Mouse (Mus musculus) intestine, embryonic 16.5 days (tissue): ENCODE measurements around the gene Dnajb2. TPM values are rescaled to one million over a fixed set of nuclear protein-coding genes. Genes with fewer than 3 reads are reported as not detected.
"Not testable (repeated sequence)": the region's sequence is repeated elsewhere in the genome, so short reads cannot be mapped to it uniquely, and the experiment has no call there.

Source experiments
- ATAC-seq: fragments of 200-750 bp; cut with Nextera tagmentation; 2 replicates; pipeline ENCODE4 v1.8.0; 2017; ENCODE audit warnings: moderate TSS enrichment, moderate library complexity
- H3K27ac ChIP-seq: fragments of 300-500 bp; sonication (generic); 2 replicates; pipeline ENCODE4 v1.5.1; 2014; ENCODE audit warnings: mild to moderate bottlenecking, low read length
- H3K27me3 ChIP-seq: fragments of 300-500 bp; sonication (generic); replicated peaks from 2 replicates; pipeline ENCODE4 v1.6.1; 2014; ENCODE audit warnings: low read length, control low read depth, mixed read lengths; ENCODE audit not compliant: control insufficient read depth, insufficient read depth
- H3K36me3 ChIP-seq: fragments of 300-500 bp; sonication (generic); 2 replicates; pipeline ENCODE4 v1.6.1; 2014; ENCODE audit warnings: low read length, control low read depth; ENCODE audit not compliant: control insufficient read depth, insufficient read depth
- H3K4me1 ChIP-seq: fragments of 300-500 bp; sonication (generic); 2 replicates; pipeline ENCODE4 v1.6.1; 2014; ENCODE audit warnings: low read length, control low read depth, mixed read lengths; ENCODE audit not compliant: control insufficient read depth, insufficient read depth
- H3K4me2 ChIP-seq: fragments of 300-500 bp; sonication (generic); 2 replicates; pipeline ENCODE4 v1.6.1; 2014; ENCODE audit warnings: low read depth, low read length, control low read depth
- H3K4me3 ChIP-seq: fragments of 300-500 bp; sonication (generic); 2 replicates; pipeline ENCODE4 v1.5.1; 2014; ENCODE audit warnings: mild to moderate bottlenecking, low read length
- H3K9ac ChIP-seq: fragments of 300-500 bp; sonication (generic); 2 replicates; pipeline ENCODE4 v1.6.1; 2014; ENCODE audit warnings: low read depth, low read length
- H3K9me3 ChIP-seq: fragments of 300-500 bp; sonication (generic); 2 replicates; pipeline ENCODE4 v1.6.1; 2016; ENCODE audit warnings: low read length, control low read depth; ENCODE audit not compliant: control insufficient read depth
- WGBS: fragments of 180-500 bp; shearing (Covaris S2); extraction: QIAGEN DNeasy Blood & Tissue Kit; methylation state at CpG from one replicate; pipeline ENCODE4 v1.1.7; 2014; 5-methylcytosine and 5-hydroxymethylcytosine counted together
- polyA plus RNA-seq: library from polyadenylated mRNA; unstranded; fragments of >200 nt; fragmentation: Nextera tagmentation; extraction: Ambion mirVana; gene quantifications from 2 replicates; pipeline ENCODE4 v1.2.1, GENCODE M21; 2015

Dnajb2 gene
- polyA plus RNA-seq, 1 experiment from 2014 or later: 24.3 TPM

- ATAC-seq: no peak
- Histone ChIP-seq H3K36me3 (no peaks in the 10 kb centered on the region), H3K9me3 (no peaks in the 10 kb centered on the region), H3K27ac (no peak overlapping the region), H3K4me2 (no peak overlapping the region), H3K9ac (no peak overlapping the region), H3K4me1 (no peaks in the 10 kb centered on the region), H3K27me3 (no peaks in the 10 kb centered on the region), H3K4me3 (no peak overlapping the region)
- whole genome bisulfite sequencing: 53% methylated on average over 2 of the region's 2 CpGs
Measured at GRCm38 (mm10) chr1:75226138-75226537, 10.1 kb upstream of the Dnajb2 start.

GRCm38 (mm10) chr1:75227653-75228052, 8.6 kb upstream of the Dnajb2 start:
- Histone ChIP-seq H3K27ac (no peak overlapping the region), H3K4me3 (no peak overlapping the region), H3K4me1 (no peaks in the 10 kb centered on the region), H3K36me3 (no peaks in the 10 kb centered on the region), H3K4me2 (no peak overlapping the region), H3K9me3 (no peaks in the 10 kb centered on the region), H3K27me3 (no peaks in the 10 kb centered on the region; the same call in 1 of the 2 replicates), H3K9ac (no peak overlapping the region)
- 74% methylated on average over 1 of the region's 1 CpGs for WGBS
- no peak for ATAC-seq

- no peaks in the 10 kb centered on the region; the same call in 1 of the 2 replicates for H3K27me3 ChIP-seq
- H3K9ac ChIP-seq: no peak overlapping the region
- no peaks in the 10 kb centered on the region for H3K36me3 ChIP-seq
- WGBS: 64% methylated on average over 4 of the region's 4 CpGs
- H3K9me3 ChIP-seq: no peaks in the 10 kb centered on the region
- no peak for ATAC-seq
- no peak overlapping the region for H3K4me2 ChIP-seq
- H3K4me3 ChIP-seq: no peak overlapping the region
- H3K27ac ChIP-seq: no peak overlapping the region
- H3K4me1 ChIP-seq: no peaks in the 10 kb centered on the region
Measured at GRCm38 (mm10) chr1:75229158-75229557, 7.0 kb upstream of the Dnajb2 start.

GRCm38 (mm10) chr1:75230335-75230994, 5.7 kb upstream of the Dnajb2 start:
- H3K36me3 ChIP-seq: no peaks in the 10 kb centered on the region
- peaks cover 5% of the 10 kb centered on the region; the same call in 1 of the 2 replicates for H3K4me1 ChIP-seq
- no peaks in the 10 kb centered on the region; the same call in 1 of the 2 replicates for H3K27me3 ChIP-seq
- WGBS: 65% methylated on average over 7 of the region's 7 CpGs
- H3K9ac ChIP-seq: no peak overlapping the region
- H3K9me3 ChIP-seq: no peaks in the 10 kb centered on the region
- ATAC-seq: no peak
- no peak overlapping the region for H3K27ac ChIP-seq
- no peak overlapping the region for H3K4me3 ChIP-seq
- no peak overlapping the region for H3K4me2 ChIP-seq

- no peaks in the 10 kb centered on the region; the same call in 1 of the 2 replicates for H3K27me3 ChIP-seq
- ATAC-seq: no peak
- WGBS: 83% methylated on average over 4 of the region's 4 CpGs
- H3K4me1 ChIP-seq: peaks cover 5% of the 10 kb centered on the region; the same call in 1 of the 2 replicates
- H3K4me2 ChIP-seq: no peak overlapping the region
- no peaks in the 10 kb centered on the region for H3K9me3 ChIP-seq
- no peak overlapping the region for H3K9ac ChIP-seq
- no peak overlapping the region for H3K27ac ChIP-seq
- H3K36me3 ChIP-seq: no peaks in the 10 kb centered on the region
- no peak overlapping the region for H3K4me3 ChIP-seq
Measured at GRCm38 (mm10) chr1:75231224-75231623, 5.0 kb upstream of the Dnajb2 start.

- Histone ChIP-seq H3K36me3 (no peaks in the 10 kb centered on the region), H3K4me1 (peaks cover 5% of the 10 kb centered on the region; the same call in 1 of the 2 replicates), H3K9ac (no peak within 1 kb of the TSS), H3K27ac (no peak within 1 kb of the TSS), H3K9me3 (no peaks in the 10 kb centered on the region), H3K27me3 (no peaks in the 10 kb centered on the region; the same call in 1 of the 2 replicates), H3K4me2 (no peak within 1 kb of the TSS), H3K4me3 (no peak within 1 kb of the TSS)
- 70% methylated on average over 5 of the region's 5 CpGs for WGBS
- ATAC-seq: no peak
Measured at GRCm38 (mm10) chr1:75231664-75232152, 4.5 kb upstream of the Dnajb2 start, which contains the start of gene A630095N17Rik. A630095N17Rik (minus strand) TSS chr1:75232102.

GRCm38 (mm10) chr1:75232489-75232888, 3.7 kb upstream of the Dnajb2 start:
- not testable (repeated sequence) for H3K4me1 ChIP-seq, H3K4me3 ChIP-seq, H3K9ac ChIP-seq, ATAC-seq, H3K27me3 ChIP-seq, H3K9me3 ChIP-seq, H3K27ac ChIP-seq, H3K4me2 ChIP-seq, H3K36me3 ChIP-seq
- 71% methylated on average over 4 of the region's 4 CpGs for WGBS

- ATAC-seq: no peak; the same call in 1 of the 2 replicates
- no peaks in the 10 kb centered on the region for H3K36me3 ChIP-seq
Measured at GRCm38 (mm10) chr1:75234606-75235005, 1.6 kb upstream of the Dnajb2 start.

GRCm38 (mm10) chr1:75239591-75239990, 3.4 kb downstream of the Dnajb2 start:
- ATAC-seq: no peak
- H3K27me3 ChIP-seq: no peaks in the 10 kb centered on the region
- no peak overlapping the region for H3K27ac ChIP-seq
- H3K4me1 ChIP-seq: peaks cover 5% of the 10 kb centered on the region
- H3K36me3 ChIP-seq: peaks cover 9% of the 10 kb centered on the region; the same call in 1 of the 2 replicates
- WGBS: 81% methylated on average over 10 of the region's 10 CpGs
- no peak overlapping the region for H3K9ac ChIP-seq
- H3K4me2 ChIP-seq: no peak overlapping the region
- no peaks in the 10 kb centered on the region for H3K9me3 ChIP-seq
- H3K4me3 ChIP-seq: no peak overlapping the region

More at GRCm38 (mm10) chr1:75234606-75235005, 1.6 kb upstream of the Dnajb2 start:
- no peak overlapping the region for H3K27ac ChIP-seq
- H3K4me1 ChIP-seq: peaks cover 7% of the 10 kb centered on the region
- no peak overlapping the region for H3K4me2 ChIP-seq
- no peak overlapping the region for H3K9ac ChIP-seq
- no peaks in the 10 kb centered on the region; the same call in 1 of the 2 replicates for H3K27me3 ChIP-seq
- no peak overlapping the region for H3K4me3 ChIP-seq
- no peaks in the 10 kb centered on the region for H3K9me3 ChIP-seq
- WGBS: 3% methylated on average over 8 of the region's 8 CpGs
